Mouse (Mus musculus) lung, postnatal 0 days (tissue): Measurements from ENCODE around the gene Tbc1d13.

Experiments
- CTCF ChIP-seq: IDR thresholded peaks from 2 replicates; pipeline ENCODE4 v1.5.1; 2016; ENCODE audit warnings: antibody characterized with exemption, mild to moderate bottlenecking
- EP300 ChIP-seq: IDR thresholded peaks from 2 replicates; pipeline ENCODE4 v1.6.1; 2016; ENCODE audit warnings: antibody characterized with exemption, mild to moderate bottlenecking, control low read depth

DNA sequence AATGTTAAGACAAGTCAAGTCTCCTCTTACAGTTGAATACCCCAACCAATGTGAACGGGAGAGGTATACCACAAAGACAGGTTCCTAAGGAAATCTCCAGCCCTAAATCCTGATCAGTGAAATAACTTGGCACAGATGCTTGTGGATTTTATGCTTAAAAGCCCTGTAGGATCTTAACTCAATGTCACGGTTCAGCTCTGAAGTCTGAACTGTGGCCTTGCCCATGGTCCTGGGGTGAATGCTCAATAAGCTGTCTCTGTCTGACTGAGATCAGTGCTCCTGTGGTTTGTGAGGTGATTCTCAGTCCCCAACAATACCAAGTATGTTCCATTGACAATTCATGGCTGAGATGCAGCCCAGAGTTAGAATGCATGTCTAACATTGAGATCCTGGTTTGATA is 48.9 kb downstream of the Tbc1d13 start:
- no peak for TF ChIP-seq CTCF
- TF ChIP-seq EP300: no peak
